In the genomic region with DNA sequence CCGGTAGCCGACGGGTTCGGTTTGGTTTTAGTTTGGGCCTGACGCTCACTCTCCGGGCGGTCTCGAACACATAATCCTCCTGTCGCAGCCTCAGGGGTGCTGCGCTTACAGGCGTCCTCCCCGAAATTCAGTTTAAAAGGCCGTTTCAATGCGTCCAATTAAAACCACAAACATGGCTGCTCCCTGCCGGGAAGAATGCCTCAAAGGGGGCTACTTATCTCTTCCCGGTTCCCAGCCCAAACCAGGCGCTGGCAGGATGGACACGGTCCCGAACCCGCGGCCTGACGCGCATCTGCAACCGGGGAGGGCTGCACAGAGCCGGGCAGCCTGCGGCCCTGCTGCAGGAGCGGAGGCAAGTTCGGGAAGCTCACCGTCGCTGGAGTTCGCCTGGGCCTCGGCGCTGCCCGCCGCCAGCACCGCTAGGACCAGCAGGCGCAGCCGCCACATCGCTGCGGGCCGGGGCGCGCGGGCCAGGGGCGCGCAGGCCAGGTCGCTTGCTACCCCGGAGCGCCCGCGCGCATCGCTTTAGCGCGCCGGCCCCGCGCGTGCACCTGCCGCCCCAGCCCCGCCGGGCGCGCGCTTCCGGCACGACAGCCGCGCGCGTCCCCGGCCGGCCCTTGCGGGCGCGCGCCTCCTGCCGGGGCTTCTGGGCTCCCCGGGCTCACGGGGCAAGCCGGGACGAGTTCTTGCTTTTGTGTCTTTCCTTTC, we compare ENCODE assay signal across 8 mouse cellular contexts. TPM values are rescaled to one million over a fixed set of nuclear protein-coding genes. Genes with fewer than 3 reads are reported as not detected.
A peak's percentile ranks its signal among the peaks of the same experiment; 100 is the strongest.
DNase-seq lines count a peak whose midpoint lies in the region; ATAC-seq lines count a peak whose summit lies in the region.

No protein-coding gene starts in this region.

- ATAC-seq in inflammation-experienced regulatory T-cells, adult 6 months: peak; percentile 78
- ATAC-seq in megakaryocyte-erythroid progenitor cell, adult 5-6 weeks (replicated peaks; ENCODE audit: low FRiP score, low TSS enrichment, poor library complexity, severe bottlenecking): peak; percentile 14

- intact Hi-C loops in left cerebral cortex, postnatal 25 days (cut with DNase I): no loop called here

- peak; percentile 73 to 74 for DNase-seq in adrenal gland, adult 18-20 months (ENCODE audit: low spot score in 2 of 2)
- DNase-seq in embryo, embryonic 11 days: peak; percentile 97
- DNase-seq in gastrocnemius, postnatal 25 days: peak; percentile 84
- peak; percentile 61 to 82 for DNase-seq in left cerebral cortex, postnatal 25 days (ENCODE audit: low spot score in 2 of 2)
- DNase-seq in right cerebral cortex, postnatal 14 days: peak; percentile 68
- peak; percentile 72 for DNase-seq in urinary bladder, postnatal 14 days (ENCODE audit: low spot score)

RNA-seq across cellular contexts. Expression of a gene that starts 8.2 kb away (rescaled TPM):
- 10 to 100 TPM; 66.4 to 67.1 TPM for total RNA-seq in adrenal gland, adult 18-20 months (2021)
- total RNA-seq in gastrocnemius, postnatal 25 days (2021): 10 to 100 TPM; 37.6 to 37.7 TPM
- polyA plus RNA-seq in inflammation-experienced regulatory T-cells, adult 6 months (2017; shearing (Covaris generic)): 10 to 100 TPM; 58.0 to 64.2 (median 58.9) TPM
- total RNA-seq in left cerebral cortex, postnatal 25 days (2021): 10 to 100 TPM; 46.0 to 48.9 TPM
- total RNA-seq in megakaryocyte-erythroid progenitor cell, adult 5-6 weeks (2014; fragmentation: Nextera tagmentation): 70.8 and 85.1 TPM in 2 replicates
- total RNA-seq in megakaryocyte-erythroid progenitor cell, adult 5-6 weeks (2017): 83.8 and 89.7 TPM in 2 replicates

RNA-seq across cellular contexts. Expression of a gene that starts 8.5 kb away (rescaled TPM):
- total RNA-seq in adrenal gland, adult 18-20 months (2021): 10 to 100 TPM; 30.2 to 33.3 TPM
- 1 to 10 TPM; 7.3 to 9.5 TPM for total RNA-seq in gastrocnemius, postnatal 25 days (2021)
- polyA plus RNA-seq in inflammation-experienced regulatory T-cells, adult 6 months (2017; shearing (Covaris generic)): 1 to 10 TPM; 2.0 to 3.6 (median 3.0) TPM
- 10 to 100 TPM; 26.8 to 30.9 TPM for total RNA-seq in left cerebral cortex, postnatal 25 days (2021)
- 47.6 and 57.4 TPM in 2 replicates for total RNA-seq in megakaryocyte-erythroid progenitor cell, adult 5-6 weeks (2014; fragmentation: Nextera tagmentation)
- total RNA-seq in megakaryocyte-erythroid progenitor cell, adult 5-6 weeks (2017): 60.9 and 68.3 TPM in 2 replicates

RNA-seq across cellular contexts. Expression of a gene that starts 56.5 kb away (rescaled TPM):
- total RNA-seq in adrenal gland, adult 18-20 months (2021): 10 to 100 TPM; 35.7 to 36.0 TPM
- total RNA-seq in gastrocnemius, postnatal 25 days (2021): 10 to 100 TPM; 12.9 to 13.6 TPM
- 10 to 100 TPM; 54.4 to 76.9 (median 68.4) TPM for polyA plus RNA-seq in inflammation-experienced regulatory T-cells, adult 6 months (2017; shearing (Covaris generic))
- total RNA-seq in left cerebral cortex, postnatal 25 days (2021): 10 to 100 TPM; 37.4 to 38.1 TPM
- 119 and 125 TPM in 2 replicates for total RNA-seq in megakaryocyte-erythroid progenitor cell, adult 5-6 weeks (2014; fragmentation: Nextera tagmentation)
- 173 and 221 TPM in 2 replicates for total RNA-seq in megakaryocyte-erythroid progenitor cell, adult 5-6 weeks (2017)

RNA-seq across cellular contexts. Expression of a gene that starts 57.2 kb away (rescaled TPM):
- total RNA-seq in adrenal gland, adult 18-20 months (2021): 100 to 1,000 TPM in 1 of 2 experiments, 10 to 100 TPM in 1; 91.3 to 103 TPM
- 10 to 100 TPM; 46.0 to 46.4 TPM for total RNA-seq in gastrocnemius, postnatal 25 days (2021)
- 100 to 1,000 TPM in 1 of 3 experiments, 10 to 100 TPM in 2; 80.5 to 140 (median 88.8) TPM for polyA plus RNA-seq in inflammation-experienced regulatory T-cells, adult 6 months (2017; shearing (Covaris generic))
- total RNA-seq in left cerebral cortex, postnatal 25 days (2021): 10 to 100 TPM; 95.8 to 99.0 TPM
- total RNA-seq in megakaryocyte-erythroid progenitor cell, adult 5-6 weeks (2014; fragmentation: Nextera tagmentation): 127 and 129 TPM in 2 replicates
- 205 and 208 TPM in 2 replicates for total RNA-seq in megakaryocyte-erythroid progenitor cell, adult 5-6 weeks (2017)

Comparison
In these comparisons a context has a peak if more than half of its experiments do, and no peak if none do; other contexts are left out.
1. Peak in every context shown above with its lines: DNase-seq and ATAC-seq.